Mouse (Mus musculus) embryonic facial prominence, embryonic 14.5 days (tissue): ENCODE measurements around the gene Slc45a2. TPM values are rescaled to one million over a fixed set of nuclear protein-coding genes. Genes with fewer than 3 reads are reported as not detected.

Source experiments
- ATAC-seq: fragments of 200-750 bp; cut with Nextera tagmentation; 2 replicates; pipeline ENCODE4 v1.8.0; 2017; ENCODE audit warnings: low read depth, moderate number of reproducible peaks, moderate TSS enrichment
- DNase-seq: peaks from one replicate; pipeline ENCODE4 v3.0.0-alpha.2; 2015; ENCODE audit warnings: low spot score
- H3K27ac ChIP-seq: fragments of 300-500 bp; sonication (generic); replicated peaks from 2 replicates; pipeline ENCODE4 v1.5.1; 2014; ENCODE audit warnings: low read depth, mild to moderate bottlenecking, low read length, moderate library complexity
- H3K27me3 ChIP-seq: fragments of 300-500 bp; sonication (generic); replicated peaks from 2 replicates; pipeline ENCODE4 v1.6.1; 2014; ENCODE audit warnings: low read length; ENCODE audit not compliant: control insufficient read depth, insufficient read depth
- H3K36me3 ChIP-seq: fragments of 300-500 bp; sonication (generic); 2 replicates; pipeline ENCODE4 v1.6.1; 2014; ENCODE audit warnings: low read length, mixed read lengths; ENCODE audit not compliant: control insufficient read depth, insufficient read depth
- H3K4me1 ChIP-seq: fragments of 300-500 bp; sonication (generic); 2 replicates; pipeline ENCODE4 v1.6.1; 2014; ENCODE audit warnings: antibody characterized with exemption, low read length; ENCODE audit not compliant: control insufficient read depth, insufficient read depth
- H3K4me2 ChIP-seq: fragments of 300-500 bp; sonication (generic); 2 replicates; pipeline ENCODE4 v1.6.1; 2014; ENCODE audit warnings: low read depth, mild to moderate bottlenecking, low read length, moderate library complexity, mixed read lengths
- H3K4me3 ChIP-seq: fragments of 300-500 bp; sonication (generic); 2 replicates; pipeline ENCODE4 v1.5.1; 2014; ENCODE audit warnings: low read depth, mild to moderate bottlenecking, low read length
- H3K9ac ChIP-seq: fragments of 300-500 bp; sonication (generic); 2 replicates; pipeline ENCODE4 v1.6.1; 2014; ENCODE audit warnings: low read depth, mild to moderate bottlenecking, low read length, moderate library complexity, mixed read lengths
- H3K9me3 ChIP-seq: fragments of 300-500 bp; sonication (generic); 2 replicates; pipeline ENCODE4 v1.6.1; 2016; ENCODE audit warnings: low read length; ENCODE audit not compliant: control insufficient read depth
- WGBS: fragments of 180-500 bp; shearing (Covaris S2); extraction: QIAGEN DNeasy Blood & Tissue Kit; methylation state at CpG from one replicate; pipeline ENCODE4 v1.1.7; 2014; 5-methylcytosine and 5-hydroxymethylcytosine counted together
- polyA plus RNA-seq: library from polyadenylated mRNA; unstranded; fragments of >200 nt; fragmentation: Nextera tagmentation; extraction: Ambion mirVana; gene quantifications from 2 replicates; pipeline ENCODE4 v1.2.1, GENCODE M21; 2014

Slc45a2 gene
- polyA plus RNA-seq, 1 experiment from 2014 or later = 0.86 TPM

DNA sequence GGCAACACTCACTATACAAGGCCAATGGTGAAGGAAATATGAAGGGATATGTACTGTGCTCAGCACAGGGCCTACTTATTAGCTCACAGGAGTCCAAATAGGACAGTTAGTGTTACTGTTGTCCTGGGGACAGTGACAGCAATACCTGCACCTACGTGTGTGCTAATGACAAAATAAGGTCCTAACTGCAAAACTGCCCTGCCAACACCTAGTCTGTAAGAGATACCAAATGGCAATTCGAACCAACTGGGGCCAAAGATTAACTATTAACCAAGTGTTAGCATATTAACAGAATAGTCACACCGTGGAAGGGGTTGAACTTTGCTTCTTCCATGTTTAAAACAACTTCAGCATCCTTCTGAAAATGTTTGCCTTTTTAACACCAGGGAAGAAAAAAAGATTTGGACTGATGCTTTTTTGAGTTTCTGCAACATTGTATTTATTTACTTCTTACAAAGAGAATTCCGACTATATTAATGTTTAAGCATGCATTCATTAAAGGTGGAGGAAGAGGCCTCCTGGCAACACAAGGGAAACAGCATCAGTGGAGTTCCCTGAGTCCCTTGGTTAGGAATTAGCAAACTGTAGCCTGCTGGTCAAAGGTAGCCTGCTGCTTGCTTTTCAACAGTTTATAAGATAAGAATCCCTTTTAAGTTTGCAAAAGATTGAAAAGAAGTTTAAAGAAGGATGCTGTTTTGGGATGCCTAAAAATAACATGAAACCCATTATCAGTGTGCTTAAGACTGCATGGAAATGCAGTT, 26.5 kb downstream of the Slc45a2 start:
- no peak overlapping the region for H3K9ac ChIP-seq
- H3K4me2 ChIP-seq = no peak overlapping the region
- no peak for DNase-seq
- H3K4me3 ChIP-seq = no peak overlapping the region
- ATAC-seq = no peak
- no peak overlapping the region for H3K27ac ChIP-seq
- H3K4me1 ChIP-seq = no peaks in the 10 kb centered on the region
- no peaks in the 10 kb centered on the region for H3K9me3 ChIP-seq
- WGBS = 72% methylated on average over 4 of the region's 4 CpGs
- no peaks in the 10 kb centered on the region for H3K36me3 ChIP-seq
- no peaks in the 10 kb centered on the region for H3K27me3 ChIP-seq

GRCm38 (mm10) chr15:11030188-11030587, 29.7 kb downstream of the Slc45a2 start:
- H3K9ac ChIP-seq = no peak overlapping the region
- ATAC-seq = no peak

DNA sequence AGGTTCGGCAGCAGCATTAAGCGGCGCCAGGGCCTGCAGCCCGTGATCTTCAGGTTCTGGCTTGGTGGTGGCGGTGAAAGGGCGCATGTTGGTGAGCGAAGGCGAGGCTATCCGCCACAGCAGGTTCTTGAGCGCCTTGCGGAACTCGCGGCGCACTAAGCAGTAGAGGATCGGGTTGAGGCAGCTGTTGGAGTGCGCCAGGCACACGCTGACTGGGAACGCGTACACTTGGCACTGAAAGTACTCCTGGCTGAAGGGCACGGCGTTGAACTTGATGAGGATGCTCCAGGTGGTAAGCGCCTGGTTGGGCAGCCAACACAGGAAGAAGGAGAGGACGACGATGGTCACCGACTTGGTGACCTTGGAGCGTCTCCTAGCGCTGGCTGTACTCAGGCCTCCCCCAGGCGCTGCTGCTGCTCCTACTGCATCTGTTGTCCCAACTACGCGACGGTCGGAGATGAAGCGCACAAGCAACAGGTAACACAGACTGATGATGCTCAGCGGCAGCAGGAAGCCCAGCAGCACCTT, 35.5 kb downstream of the Slc45a2 start:
- ATAC-seq (no peak), DNase-seq (peak; percentile 50)
- H3K27me3 ChIP-seq = peaks cover 48% of the 10 kb centered on the region
- H3K36me3 ChIP-seq = no peaks in the 10 kb centered on the region
- H3K27ac ChIP-seq = no peak overlapping the region
- H3K4me1 ChIP-seq = peaks cover 15% of the 10 kb centered on the region; the same call in 1 of the 2 replicates
- H3K4me2 ChIP-seq = peak overlapping the region; percentile 58
- 0 out of 2 replicates have a peak overlapping the region, but pooled peaks have one; percentile 26 for H3K9ac ChIP-seq
- WGBS = 10% methylated on average over 34 of the region's 34 CpGs
- peak overlapping the region; percentile 34 for H3K4me3 ChIP-seq
- no peaks in the 10 kb centered on the region for H3K9me3 ChIP-seq

More at GRCm38 (mm10) chr15:11030188-11030587, 29.7 kb downstream of the Slc45a2 start:
- Histone ChIP-seq H3K4me3 (no peak overlapping the region), H3K4me1 (no peaks in the 10 kb centered on the region), H3K27me3 (peaks cover 16% of the 10 kb centered on the region), H3K9me3 (no peaks in the 10 kb centered on the region), H3K27ac (no peak overlapping the region), H3K4me2 (no peak overlapping the region), H3K36me3 (no peaks in the 10 kb centered on the region)
- no peak for DNase-seq
- 67% methylated on average over 3 of the region's 3 CpGs for WGBS

DNA sequence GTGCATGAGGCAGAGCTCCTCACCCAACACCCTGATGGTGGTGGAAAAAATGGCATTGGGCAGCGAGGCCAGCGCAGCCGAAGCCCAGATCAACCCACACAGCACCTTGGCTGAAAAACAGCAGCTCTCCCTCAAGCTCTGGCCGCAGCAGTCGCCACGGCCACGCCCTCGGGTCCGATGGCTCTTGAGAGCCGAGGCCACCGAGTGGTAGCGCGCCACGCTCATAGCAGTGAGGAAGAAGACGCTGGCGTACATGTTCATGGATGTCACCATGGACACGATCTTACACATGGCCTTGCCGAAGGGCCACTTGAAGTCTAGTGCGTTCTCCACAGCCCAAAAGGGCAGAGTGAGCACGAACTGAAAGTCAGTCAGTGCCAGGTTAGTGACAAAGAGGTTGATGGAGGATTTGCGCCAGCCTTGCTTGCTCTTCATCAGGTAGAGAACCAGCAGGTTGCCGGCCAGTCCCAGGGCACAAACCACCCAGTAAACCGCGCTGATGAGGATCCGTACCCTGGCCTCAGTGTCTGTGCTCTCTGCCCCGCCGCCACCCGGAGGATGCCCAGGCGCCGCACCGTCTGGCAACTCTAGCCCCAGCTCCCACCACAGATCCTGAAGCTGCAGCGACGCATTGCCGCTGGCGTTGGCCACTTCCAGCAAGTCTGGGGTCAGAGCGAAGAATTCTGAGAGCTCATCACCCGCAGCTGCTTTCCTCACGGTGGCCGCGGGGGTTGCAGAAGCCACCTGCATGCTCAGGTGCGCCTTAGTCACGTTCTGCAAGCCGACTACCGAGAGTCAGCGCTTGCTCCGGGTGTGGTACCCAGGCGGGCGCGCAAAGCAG, 36.2 kb downstream of the Slc45a2 start:
- no peak; the same call in 1 of the 2 replicates for ATAC-seq
- DNase-seq = peak; percentile 17
- 0 out of 2 replicates have a peak overlapping the region, but pooled peaks have one; percentile 44 for H3K9ac ChIP-seq
- H3K27me3 ChIP-seq = peaks cover 48% of the 10 kb centered on the region
- H3K27ac ChIP-seq = no peak overlapping the region
- no peaks in the 10 kb centered on the region for H3K36me3 ChIP-seq
- H3K9me3 ChIP-seq = no peaks in the 10 kb centered on the region
- H3K4me1 ChIP-seq = peaks cover 15% of the 10 kb centered on the region; the same call in 1 of the 2 replicates
- 2% methylated on average over 44 of the region's 49 CpGs for WGBS
- H3K4me3 ChIP-seq = peak overlapping the region; percentile 34
- peak overlapping the region; percentile 58 for H3K4me2 ChIP-seq

DNA sequence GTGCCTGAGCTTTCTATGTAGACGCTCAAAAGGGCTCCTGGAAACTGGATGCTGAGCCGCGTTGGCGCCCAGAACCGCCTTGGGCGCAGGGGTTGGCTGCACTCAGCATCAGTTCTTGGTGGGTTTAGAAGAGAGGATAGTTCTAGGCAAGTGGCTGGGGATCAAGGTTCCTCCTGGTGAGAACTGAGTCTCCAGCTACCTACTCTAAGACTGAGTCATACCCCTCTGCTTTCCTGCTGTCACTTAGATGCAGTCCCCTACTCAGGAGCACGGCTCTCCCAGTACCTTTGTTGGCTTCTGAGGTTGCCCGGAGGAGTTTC, 36.8 kb downstream of the Slc45a2 start:
- no peaks in the 10 kb centered on the region for H3K36me3 ChIP-seq
- H3K27me3 ChIP-seq = peaks cover 48% of the 10 kb centered on the region
- H3K4me1 ChIP-seq = peaks cover 15% of the 10 kb centered on the region; the same call in 1 of the 2 replicates
- H3K27ac ChIP-seq = no peak overlapping the region
- H3K4me2 ChIP-seq = peak overlapping the region; percentile 58
- DNase-seq (no peak), ATAC-seq (no peak)
- no peaks in the 10 kb centered on the region for H3K9me3 ChIP-seq
- peak overlapping the region; percentile 34 for H3K4me3 ChIP-seq
- H3K9ac ChIP-seq = no peak overlapping the region
- WGBS = 3% methylated on average over 8 of the region's 8 CpGs

DNA sequence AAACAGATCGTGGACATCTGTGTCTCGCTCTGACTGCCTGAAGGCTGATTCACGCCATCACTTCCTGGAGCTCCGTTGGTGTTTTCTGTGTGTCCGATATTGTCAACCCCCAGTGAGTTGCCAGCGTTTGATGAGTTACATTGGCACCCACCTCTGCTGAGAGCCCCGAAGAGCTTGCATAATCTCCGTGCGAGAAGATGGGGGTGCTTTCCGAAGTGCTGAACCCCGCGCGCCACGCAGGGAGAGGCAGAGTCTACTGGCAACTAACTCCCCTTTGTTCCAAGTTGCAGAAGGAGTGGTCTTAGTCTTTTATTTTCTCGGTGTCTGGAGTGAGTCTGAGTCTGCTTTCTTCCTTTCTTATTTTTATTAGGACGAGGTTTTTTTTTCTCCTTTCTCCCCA, 37.2 kb downstream of the Slc45a2 start, which contains the start of gene Rxfp3:
Gene Rxfp3 (minus strand): TSS at position 281 of the 400 bp plus-strand sequence.
- H3K36me3 ChIP-seq = no peaks in the 10 kb centered on the region
- no peak within 1 kb of the TSS for H3K9ac ChIP-seq
- peaks cover 15% of the 10 kb centered on the region; the same call in 1 of the 2 replicates for H3K4me1 ChIP-seq
- H3K9me3 ChIP-seq = no peaks in the 10 kb centered on the region
- peaks cover 48% of the 10 kb centered on the region for H3K27me3 ChIP-seq
- peak within 1 kb of the TSS; percentile 58 for H3K4me2 ChIP-seq
- H3K27ac ChIP-seq = no peak within 1 kb of the TSS
- ATAC-seq = no peak
- WGBS = 3% methylated on average over 16 of the region's 16 CpGs
- peak within 1 kb of the TSS; percentile 34 for H3K4me3 ChIP-seq
- peak; percentile 25 for DNase-seq

- H3K36me3 ChIP-seq = no peaks in the 10 kb centered on the region
- H3K4me3 ChIP-seq = no peak overlapping the region
- H3K9ac ChIP-seq = no peak overlapping the region
- H3K27ac ChIP-seq = no peak overlapping the region
- peak; percentile 66 for DNase-seq
- no peaks in the 10 kb centered on the region for H3K9me3 ChIP-seq
- peaks cover 15% of the 10 kb centered on the region; the same call in 1 of the 2 replicates for H3K4me1 ChIP-seq
- WGBS = 1% methylated on average over 12 of the region's 12 CpGs
- peaks cover 48% of the 10 kb centered on the region for H3K27me3 ChIP-seq
- no peak for ATAC-seq
- peak overlapping the region; percentile 58; the same call in 1 of the 2 replicates for H3K4me2 ChIP-seq
Measured at GRCm38 (mm10) chr15:11038476-11038875, 38.0 kb downstream of the Slc45a2 start.

DNA sequence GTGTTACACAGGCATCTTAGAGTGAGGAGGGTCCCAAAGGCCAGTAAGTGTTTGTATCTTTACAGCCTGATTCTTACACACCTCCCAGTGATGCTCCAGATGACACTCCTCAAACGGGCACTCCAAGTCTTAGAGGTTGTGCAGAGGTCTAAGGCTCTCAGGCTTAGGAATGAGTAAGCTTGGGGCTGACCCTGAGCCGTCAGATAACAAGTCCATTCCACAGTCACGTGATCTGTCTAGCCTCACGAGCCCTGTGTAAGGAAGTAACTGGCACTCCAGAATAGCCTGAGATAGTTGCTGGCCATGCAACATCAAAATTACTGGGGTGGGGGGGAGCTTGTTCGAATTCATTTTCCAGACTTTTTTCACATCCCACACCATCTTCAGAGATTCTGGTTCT, 39.5 kb downstream of the Slc45a2 start:
- no peaks in the 10 kb centered on the region for H3K9me3 ChIP-seq
- no peaks in the 10 kb centered on the region for H3K36me3 ChIP-seq
- DNase-seq (no peak), ATAC-seq (no peak)
- WGBS = 68% methylated on average over 5 of the region's 5 CpGs
- H3K9ac ChIP-seq = no peak overlapping the region
- no peak overlapping the region for H3K27ac ChIP-seq
- H3K4me2 ChIP-seq = no peak overlapping the region
- H3K4me3 ChIP-seq = no peak overlapping the region
- H3K4me1 ChIP-seq = peaks cover 15% of the 10 kb centered on the region; the same call in 1 of the 2 replicates
- peaks cover 33% of the 10 kb centered on the region for H3K27me3 ChIP-seq
